Mouse (Mus musculus): Measurements from ENCODE around the gene Fam32a.

The Fam32a gene

GRCm38 (mm10) chr8:72240951-72241350 lies 21.4 kb downstream of the Fam32a start:
- no peak for DNase-seq

- DNase-seq, result no peak
Measured at GRCm38 (mm10) chr8:72242226-72242625, 22.7 kb downstream of the Fam32a start.

- no peak for DNase-seq
Measured at GRCm38 (mm10) chr8:72244610-72245009, 25.1 kb downstream of the Fam32a start.

GRCm38 (mm10) chr8:72257171-72257901 lies 37.8 kb downstream of the Fam32a start:
- DNase-seq, result peak; percentile 22

GRCm38 (mm10) chr8:72257902-72258238 lies 38.3 kb downstream of the Fam32a start:
- no peak for DNase-seq

- DNase-seq, result no peak
Measured at GRCm38 (mm10) chr8:72259862-72260261, 40.3 kb downstream of the Fam32a start.

- DNase-seq, result no peak
Measured at GRCm38 (mm10) chr8:72260585-72260984, 41.1 kb downstream of the Fam32a start.

GRCm38 (mm10) chr8:72261019-72261418 lies 41.5 kb downstream of the Fam32a start:
- DNase-seq, result no peak

- DNase-seq, result no peak
Measured at GRCm38 (mm10) chr8:72261431-72261830, 41.9 kb downstream of the Fam32a start.

- DNase-seq, result no peak
Measured at GRCm38 (mm10) chr8:72261872-72262271, 42.3 kb downstream of the Fam32a start.

- DNase-seq, result no peak
Measured at GRCm38 (mm10) chr8:72262756-72263155, 43.2 kb downstream of the Fam32a start.

- DNase-seq, result no peak
Measured at GRCm38 (mm10) chr8:72263451-72263850, 43.9 kb downstream of the Fam32a start.

GRCm38 (mm10) chr8:72265342-72265741 lies 45.8 kb downstream of the Fam32a start:
- DNase-seq, result no peak

- DNase-seq, result no peak
Measured at GRCm38 (mm10) chr8:72266671-72267070, 47.1 kb downstream of the Fam32a start.

- DNase-seq, result no peak
Measured at GRCm38 (mm10) chr8:72267106-72267505, 47.6 kb downstream of the Fam32a start.

GRCm38 (mm10) chr8:72268356-72268755 lies 48.8 kb downstream of the Fam32a start:
- DNase-seq, result no peak

- DNase-seq, result no peak
Measured at GRCm38 (mm10) chr8:72270606-72271005, 51.1 kb downstream of the Fam32a start.

- no peak for DNase-seq
Measured at GRCm38 (mm10) chr8:72271051-72271660, 51.6 kb downstream of the Fam32a start.

- no peak for DNase-seq
Measured at GRCm38 (mm10) chr8:72271691-72272090, 52.2 kb downstream of the Fam32a start.

- peak; percentile 60 for DNase-seq
Measured at GRCm38 (mm10) chr8:72272361-72272760, 52.8 kb downstream of the Fam32a start.

- no peak for DNase-seq
Measured at GRCm38 (mm10) chr8:72273111-72273770, 53.7 kb downstream of the Fam32a start.

GRCm38 (mm10) chr8:72273807-72274206 lies 54.3 kb downstream of the Fam32a start:
- no peak for DNase-seq

All from right cerebral cortex, postnatal 25 days (tissue).